Mouse (Mus musculus) frontal cortex, adult (tissue): ENCODE measurements around the gene Tigar.
A peak's percentile ranks its signal among the peaks of the same experiment; 100 is the strongest.

Experiments used
- ATAC-seq: cut with Nextera tagmentation; 2 replicates; pipeline ENCODE4 v1.9.2; 2017; ENCODE audit warnings: mild to moderate bottlenecking, moderate library complexity, mixed read lengths; ENCODE audit not compliant: low TSS enrichment

The Tigar gene

DNA sequence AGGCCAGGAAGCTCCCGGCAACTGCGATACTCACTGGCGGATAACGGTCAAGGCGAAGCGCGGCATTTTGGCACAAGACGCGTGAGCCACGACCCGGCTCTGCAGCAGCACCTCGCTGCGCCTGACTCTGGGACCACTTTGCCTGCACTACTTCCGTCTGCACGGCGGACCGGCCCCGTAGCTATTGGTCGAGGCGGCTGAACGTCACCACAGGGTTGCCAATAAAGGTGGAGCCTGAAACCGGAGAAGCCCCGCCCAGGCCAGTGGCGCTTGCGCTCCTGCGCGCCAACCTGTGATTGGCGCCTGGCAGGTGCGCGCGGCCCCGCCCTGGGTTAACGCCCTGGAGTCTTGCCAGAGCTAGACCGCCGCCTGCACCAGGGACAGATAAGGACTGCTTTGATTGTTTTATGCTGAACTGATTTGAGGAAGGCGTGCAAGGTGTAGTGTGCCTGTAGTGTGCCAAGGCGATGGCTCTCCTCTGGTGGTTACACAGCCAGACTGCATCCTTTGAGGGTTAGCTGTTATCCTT is at the start of gene Tigar:
Tigar (minus strand) TSS at position 156 of the 529 bp plus-strand sequence.
- peak; percentile 98 for ATAC-seq

GRCm38 (mm10) chr6:127157321-127157720 is 48.0 kb upstream of the Tigar start:
- peak; percentile 58; the same call in 1 of the 2 replicates for ATAC-seq

DNA sequence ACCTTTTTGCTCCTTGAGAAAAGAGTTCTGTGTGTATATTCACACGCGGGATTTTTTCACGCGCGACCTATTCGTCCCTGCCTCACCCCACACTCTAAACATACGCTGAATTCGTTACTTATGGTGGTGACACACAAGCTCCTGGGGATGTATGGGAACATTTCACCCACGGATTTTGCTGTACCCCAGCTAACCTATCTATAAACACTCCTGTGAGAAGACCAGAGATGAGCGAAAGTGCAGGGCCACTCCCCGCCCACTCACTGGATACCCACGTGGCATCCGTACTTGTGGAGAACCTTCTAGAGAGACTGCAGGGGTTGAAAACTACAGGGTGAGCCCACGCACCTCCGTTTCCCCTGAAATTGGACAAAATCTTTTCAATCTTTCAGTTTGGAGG is 46.1 kb upstream of the Tigar start:
- no peak for ATAC-seq

- ATAC-seq = no peak
Measured at GRCm38 (mm10) chr6:127154708-127155268, 45.4 kb upstream of the Tigar start.

- ATAC-seq = no peak
Measured at GRCm38 (mm10) chr6:127153972-127154707, 44.8 kb upstream of the Tigar start.

- no peak for ATAC-seq
Measured at GRCm38 (mm10) chr6:127153296-127153800, 44.0 kb upstream of the Tigar start.

GRCm38 (mm10) chr6:127152106-127152951 is 43.0 kb upstream of the Tigar start, which contains the start of gene Ccnd2:
Ccnd2 (minus strand) TSS chr6:127152193.
- ATAC-seq = no peak

GRCm38 (mm10) chr6:127151565-127152105 is 42.3 kb upstream of the Tigar start:
- no peak for ATAC-seq

- ATAC-seq = peak; percentile 44
Measured at GRCm38 (mm10) chr6:127150663-127151564, 41.6 kb upstream of the Tigar start.

DNA sequence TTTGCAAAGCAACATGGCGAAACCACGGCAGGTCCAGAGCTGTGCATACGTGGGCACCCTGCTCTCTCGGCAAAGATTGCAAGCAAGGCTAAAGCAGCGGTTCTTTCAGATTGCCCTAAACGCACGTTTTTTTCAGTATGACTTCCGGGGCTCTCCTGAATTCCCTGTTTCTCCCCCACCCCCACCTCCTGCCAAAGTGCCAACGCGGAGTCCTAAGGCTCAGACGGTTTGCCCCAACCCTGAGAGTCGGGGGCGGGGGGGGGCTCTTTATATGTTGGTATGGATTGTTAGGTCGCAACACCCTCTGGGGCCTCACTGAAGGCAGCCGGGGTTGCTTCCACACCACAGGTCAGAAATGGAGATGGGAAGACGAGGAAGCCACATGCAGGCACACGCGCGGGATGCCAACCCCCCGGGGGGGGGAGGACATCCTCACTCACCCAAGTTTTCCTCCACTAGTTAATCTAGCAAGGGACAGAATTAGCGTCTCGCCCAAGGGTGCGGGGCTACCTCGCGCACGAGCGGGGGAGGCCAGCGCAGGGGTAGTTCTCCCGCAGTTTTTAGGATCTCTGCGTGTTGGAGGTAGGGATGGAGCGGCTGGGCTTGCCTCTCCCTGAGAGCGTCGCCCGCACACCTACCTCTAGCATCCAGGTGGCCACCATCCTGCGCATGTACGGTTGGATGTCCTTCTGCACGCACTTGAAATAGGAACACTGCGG is 40.7 kb upstream of the Tigar start:
- peak; percentile 26 for ATAC-seq

- peak; percentile 3; the same call in 1 of the 2 replicates for ATAC-seq
Measured at GRCm38 (mm10) chr6:127149303-127149943, 40.1 kb upstream of the Tigar start.

- ATAC-seq = no peak
Measured at GRCm38 (mm10) chr6:127148526-127149302, 39.4 kb upstream of the Tigar start.

DNA sequence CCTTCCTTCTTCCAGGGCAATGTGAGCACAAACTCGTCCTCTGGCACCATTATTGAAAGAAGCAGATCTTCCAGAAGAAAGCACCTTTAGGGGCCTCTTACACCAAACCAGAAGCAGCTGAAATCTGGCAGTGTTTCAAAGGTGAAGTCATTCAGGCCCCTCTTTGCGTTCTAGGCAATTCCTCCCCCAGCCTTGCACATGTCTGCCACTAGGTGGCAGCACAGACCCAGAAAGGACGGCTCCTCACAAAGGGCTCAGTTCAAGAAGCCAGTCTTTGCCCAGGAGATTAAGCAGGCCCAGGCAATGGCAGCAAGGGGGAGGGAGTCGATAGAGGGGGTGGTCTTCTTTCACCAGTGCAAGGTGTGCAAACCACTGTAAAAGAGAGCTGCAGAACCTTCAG is 38.3 kb upstream of the Tigar start:
- peak; percentile 48; the same call in 1 of the 2 replicates for ATAC-seq

DNA sequence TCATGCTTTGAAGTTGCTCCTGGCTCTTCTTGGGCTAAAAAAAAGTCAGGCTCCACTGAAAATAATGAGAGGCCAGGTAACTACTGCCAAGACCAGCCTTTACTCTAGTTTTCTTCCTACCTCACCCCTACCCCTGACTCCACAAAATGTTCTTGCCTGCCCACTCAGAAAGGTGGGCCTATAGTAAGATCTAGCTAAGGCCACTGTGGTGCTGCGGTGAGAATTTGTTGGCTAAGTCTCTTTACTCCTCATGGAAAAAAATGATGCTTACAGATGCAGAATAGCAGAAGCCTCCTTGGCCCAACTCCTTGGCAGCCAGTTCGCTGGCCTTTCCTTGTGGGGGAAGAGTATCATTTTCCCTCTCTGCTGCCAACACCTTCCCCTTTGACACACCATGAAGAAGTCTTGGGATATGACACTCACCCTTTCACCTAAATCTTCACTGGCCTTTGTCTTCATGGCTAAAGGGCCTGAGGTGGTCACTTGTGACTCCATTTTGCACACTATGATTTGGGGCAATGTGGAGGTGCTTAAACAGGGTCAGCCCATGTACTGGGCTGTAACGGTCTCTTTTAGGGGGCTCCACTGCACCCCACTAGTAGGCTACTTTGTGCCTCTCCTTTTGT is 37.1 kb upstream of the Tigar start:
- ATAC-seq = no peak

DNA sequence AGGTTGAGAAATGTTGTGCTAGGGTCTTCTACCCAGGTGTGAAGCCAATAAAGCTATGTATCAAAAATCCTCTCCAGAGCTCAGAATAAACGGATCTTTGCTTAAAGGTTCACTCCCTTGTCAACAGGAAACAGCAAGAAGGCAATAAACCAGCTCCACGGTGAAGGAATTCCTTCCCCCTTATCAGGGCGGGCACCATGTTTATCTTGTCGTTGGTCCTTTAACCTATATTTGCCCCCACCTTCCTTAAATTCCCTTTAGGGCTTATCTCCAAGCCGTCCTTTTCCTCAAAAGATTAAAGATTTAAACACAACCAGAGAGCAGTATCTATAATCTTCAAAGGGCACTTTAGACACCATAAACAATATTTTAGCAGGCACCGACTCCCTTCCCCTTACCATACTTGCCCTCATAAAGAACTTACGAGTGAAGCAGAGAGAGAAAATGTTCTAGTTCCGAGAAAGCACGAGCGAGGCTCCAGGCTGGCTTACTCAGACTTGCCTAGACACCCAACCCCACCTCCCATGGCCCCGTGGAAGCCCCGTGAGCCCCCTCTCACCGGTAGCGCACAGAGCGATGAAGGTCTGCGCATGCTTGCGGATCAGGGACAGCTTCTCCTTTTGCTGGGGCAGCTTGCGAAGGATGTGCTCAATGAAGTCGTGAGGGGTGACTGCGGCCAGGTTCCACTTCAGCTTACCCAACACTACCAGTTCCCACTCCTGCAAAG is 36.3 kb upstream of the Tigar start:
- no peak for ATAC-seq

GRCm38 (mm10) chr6:127143576-127144288 is 34.4 kb upstream of the Tigar start:
- ATAC-seq = no peak

- ATAC-seq = no peak
Measured at GRCm38 (mm10) chr6:127143124-127143520, 33.8 kb upstream of the Tigar start.
